Mouse (Mus musculus) kidney, postnatal 10 days (tissue): ENCODE measurements around the gene Mettl7b.
"Not testable (repeated sequence)": the region's sequence is repeated elsewhere in the genome, so short reads cannot be mapped to it uniquely, and the experiment has no call there.

Experiments used
- DNase-seq: peaks from one replicate; pipeline ENCODE4 v3.0.0; 2021; ENCODE audit warnings: mixed read lengths

The Mettl7b gene

DNA sequence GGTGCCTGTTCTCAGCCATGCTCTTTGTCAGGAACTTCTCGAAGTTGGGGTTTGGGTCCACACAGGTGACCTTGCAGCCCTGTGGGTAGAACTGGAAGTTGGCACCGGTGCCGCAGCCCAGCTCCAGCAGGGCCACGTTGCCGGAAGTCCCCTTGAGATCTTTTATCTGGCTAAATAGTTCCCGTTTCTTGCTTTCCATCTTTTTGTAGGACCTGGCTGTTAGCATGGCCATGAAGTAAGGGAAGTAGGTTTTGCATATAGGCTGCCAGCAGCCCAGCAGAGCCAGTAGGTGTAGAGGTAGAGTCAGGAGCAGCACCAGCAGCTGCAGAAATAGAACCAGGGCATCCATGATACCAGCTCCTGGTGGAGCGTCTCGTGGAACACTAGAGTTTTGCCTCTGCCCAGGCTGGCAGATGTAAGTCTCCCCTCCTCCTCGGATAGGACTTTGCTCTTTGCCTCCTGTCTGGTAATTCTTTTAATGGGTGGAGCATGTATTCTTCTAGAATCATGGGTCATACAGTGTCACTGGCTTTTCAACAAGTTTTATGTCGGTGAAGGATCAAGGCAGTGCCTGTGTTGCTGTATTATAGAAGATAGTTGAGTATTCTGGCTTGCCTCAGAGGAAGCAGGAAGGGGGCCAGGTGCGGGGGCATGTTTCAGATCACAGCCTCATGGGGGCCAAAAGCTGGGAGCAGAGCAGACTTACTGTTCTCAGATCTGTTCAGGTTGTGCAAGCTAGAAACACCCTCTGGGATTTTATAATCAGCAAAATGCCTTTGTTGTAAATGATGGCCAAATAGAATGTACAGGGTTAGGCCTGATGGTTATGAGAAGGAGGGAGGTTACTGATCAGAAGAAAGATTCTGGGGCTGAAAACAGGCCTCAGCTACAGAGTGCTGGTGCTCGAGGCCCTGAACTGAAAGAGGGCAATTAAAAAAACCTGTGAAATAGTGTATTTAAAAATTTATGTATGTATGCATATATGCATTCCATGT is at the start of gene Mettl7b:
TSS of gene Mettl7b (minus strand) at position 399 of the 995 bp plus-strand sequence.
- DNase-seq: peak; percentile 54

DNA sequence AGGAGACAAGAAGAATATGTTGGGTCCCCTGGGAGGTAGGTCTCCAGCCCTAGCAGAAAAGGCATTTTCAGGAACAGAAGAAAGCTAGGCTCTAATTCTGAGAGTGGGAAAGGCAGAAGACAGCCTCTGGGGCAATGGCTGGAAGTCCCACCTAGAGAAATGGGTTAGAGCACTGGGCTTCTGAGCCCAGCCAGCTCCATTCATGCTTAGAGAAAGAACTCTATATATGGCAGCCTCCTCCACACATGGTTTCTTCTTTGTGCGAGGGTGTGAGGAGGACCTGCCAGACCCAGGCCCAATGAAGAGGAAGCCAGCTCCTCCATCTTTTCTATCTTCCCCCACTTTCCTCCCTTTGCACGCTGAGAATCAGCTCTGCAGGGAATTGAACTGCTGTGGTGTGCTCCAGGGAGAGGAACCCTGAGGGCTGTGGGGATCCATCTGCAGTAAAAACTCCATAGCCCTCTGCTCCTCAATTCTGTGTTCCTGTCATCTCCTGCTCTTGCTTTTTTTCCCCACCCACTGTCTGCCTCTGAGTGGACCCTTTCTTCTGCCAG is 49.6 kb upstream of the Mettl7b start, which contains the start of gene Olfr763:
TSS of gene Olfr763 (plus strand) at position 504 of the 554 bp plus-strand sequence.
- no peak for DNase-seq

DNA sequence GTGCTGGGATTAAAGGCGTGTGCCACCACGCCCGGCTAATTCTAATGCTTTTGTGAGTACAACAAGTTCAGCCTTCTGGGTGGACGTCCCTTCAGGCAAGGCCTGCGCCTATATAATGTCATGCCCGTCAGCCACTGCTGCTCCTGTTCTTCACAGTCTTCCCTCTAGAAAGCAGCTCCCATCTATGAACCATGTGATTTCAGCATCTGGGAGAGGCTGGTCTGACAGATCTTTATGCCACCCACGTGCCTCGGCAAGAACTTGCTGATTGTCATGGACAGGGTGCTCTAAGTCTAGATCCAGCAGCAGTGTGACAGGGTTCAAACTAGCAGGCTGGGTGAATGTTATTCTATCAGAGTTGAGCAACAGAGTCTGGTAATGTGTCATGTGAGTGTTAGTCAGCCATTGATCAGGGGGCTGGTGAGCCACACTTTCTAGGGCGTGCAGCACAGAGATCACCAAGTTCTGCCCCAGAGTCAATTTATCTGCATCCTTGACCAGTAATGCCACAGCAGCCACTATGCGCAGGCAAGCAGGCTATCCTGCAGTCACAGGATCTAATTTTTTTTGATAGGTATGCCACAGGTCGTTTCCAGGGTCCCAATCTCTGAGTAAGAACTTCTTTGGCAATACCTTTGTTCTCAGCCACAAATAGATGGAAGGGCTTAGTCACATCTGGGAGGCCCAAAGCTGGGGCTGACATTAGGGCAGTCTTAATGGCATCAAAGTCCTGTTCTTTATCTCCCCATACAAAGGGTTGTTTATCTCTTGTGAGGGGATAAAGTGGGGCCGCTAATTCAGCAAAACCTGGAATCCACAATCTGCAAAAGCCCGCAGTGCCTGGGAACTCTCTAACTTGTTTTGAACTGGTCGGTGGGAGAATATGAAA is 43.5 kb upstream of the Mettl7b start:
- no peak for DNase-seq

DNA sequence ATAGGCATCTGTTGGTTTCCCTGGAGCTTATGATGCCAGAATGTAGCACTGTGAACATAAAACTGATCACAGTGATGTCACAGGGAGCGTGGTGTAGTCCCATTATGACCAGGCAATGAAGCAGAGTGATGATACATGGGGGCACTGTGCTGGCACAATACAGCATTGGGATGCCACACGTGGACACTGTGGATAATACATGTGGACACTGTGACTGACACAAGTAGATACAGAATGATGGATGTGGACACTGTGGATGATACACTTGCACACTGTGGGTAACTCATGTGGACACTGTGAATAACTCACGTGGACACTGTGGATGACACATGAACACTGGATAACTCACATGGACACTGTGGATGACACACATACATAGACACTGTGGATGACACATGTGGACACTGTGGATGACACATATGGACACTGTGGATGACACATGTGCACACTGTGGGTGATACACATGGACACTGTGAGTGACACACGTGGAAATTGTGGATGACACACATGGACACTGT is 35.8 kb upstream of the Mettl7b start:
- DNase-seq: no peak

DNA sequence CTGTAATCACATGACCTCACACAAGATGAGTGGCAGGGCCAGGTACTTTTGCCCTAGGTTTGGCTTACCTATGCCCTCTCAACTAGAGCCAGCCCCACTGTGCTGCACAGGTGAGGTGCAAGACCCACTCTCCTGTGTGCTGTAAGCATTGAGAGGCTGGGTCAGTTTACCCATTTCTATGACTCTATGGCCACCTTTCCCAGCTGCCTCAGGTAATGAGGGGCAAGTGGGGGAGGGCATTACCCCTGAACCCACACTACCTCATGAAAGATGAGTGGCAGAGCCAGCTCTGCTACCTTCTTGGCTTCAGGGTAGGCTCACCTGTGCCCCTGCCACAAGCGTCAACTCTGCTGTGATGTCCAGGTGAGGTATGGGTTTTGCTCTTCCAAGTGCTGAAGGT is 35.0 kb upstream of the Mettl7b start:
- no peak for DNase-seq

DNA sequence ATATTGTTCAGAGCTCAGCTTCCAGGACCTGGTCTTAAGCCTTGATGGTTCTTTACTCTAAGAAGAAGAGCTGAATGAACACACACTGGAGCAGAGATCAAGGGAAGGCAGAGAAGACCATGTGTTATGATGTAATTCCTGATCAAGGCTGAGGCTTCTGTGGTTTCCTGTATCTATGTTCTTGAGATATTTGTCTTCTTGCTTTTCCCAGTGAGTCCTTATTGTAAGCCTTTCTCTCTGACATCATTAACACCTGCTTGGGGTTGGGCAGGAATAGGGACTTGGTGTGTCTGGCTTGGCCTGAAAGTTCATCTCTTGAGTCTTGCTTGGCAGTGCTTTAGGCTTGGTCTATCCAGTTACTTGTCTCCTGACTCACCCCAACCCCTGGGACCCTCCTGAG is 30.2 kb upstream of the Mettl7b start:
- no peak for DNase-seq

DNA sequence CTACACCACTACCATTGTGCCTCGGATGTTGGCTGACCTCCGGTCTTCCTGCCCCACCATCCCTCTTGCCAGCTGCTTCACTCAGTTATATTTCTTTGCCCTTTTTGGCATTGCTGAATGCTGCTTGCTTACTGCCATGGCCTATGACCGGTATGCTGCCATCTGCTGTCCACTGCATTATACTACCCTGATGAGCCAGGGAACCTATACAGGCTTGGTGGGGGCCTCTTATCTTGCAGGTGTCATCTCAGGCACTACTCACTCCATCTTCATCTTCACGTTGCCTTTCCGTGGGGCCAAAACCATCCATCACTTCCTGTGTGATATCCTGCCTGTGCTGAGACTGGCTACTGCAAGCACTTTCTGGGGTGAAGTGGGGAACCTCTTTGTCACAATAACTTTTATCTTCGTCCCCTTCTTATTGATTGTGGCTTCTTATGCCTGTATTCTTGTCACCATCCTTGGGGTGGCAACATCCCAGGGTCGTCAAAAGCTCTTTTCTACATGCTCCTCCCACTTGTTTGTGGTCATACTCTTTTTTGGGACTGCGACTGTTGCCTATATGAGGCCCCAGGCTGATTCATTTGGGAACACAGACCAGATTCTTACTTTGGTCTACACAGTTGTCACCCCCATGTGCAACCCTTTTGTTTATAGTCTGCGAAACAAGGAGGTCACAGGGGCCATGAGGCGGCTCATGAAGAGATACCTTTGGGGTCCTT is 29.5 kb upstream of the Mettl7b start:
- DNase-seq: not testable (repeated sequence)

DNA sequence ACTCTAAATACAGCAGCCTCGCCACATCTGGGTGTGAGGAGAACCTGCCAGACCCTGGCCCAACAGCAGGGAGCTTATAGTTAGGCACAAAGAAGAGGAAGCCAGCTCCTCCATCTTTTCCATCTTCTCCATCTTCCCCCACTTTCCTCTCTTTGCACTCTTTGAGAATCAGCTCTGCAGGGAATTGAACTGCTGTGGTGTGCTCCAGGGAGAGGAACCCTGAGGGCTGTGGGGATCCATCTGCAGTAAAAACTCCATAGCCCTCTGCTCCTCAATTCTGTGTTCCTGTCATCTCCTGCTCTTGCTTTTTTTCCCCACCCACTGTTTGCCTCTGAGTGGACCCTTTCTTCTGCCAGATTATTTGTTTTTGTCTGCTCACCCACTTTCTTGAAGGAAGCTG is 28.3 kb upstream of the Mettl7b start, which contains the start of gene Olfr9:
TSS of gene Olfr9 (plus strand) at position 301 of the 400 bp plus-strand sequence.
- not testable (repeated sequence) for DNase-seq

DNA sequence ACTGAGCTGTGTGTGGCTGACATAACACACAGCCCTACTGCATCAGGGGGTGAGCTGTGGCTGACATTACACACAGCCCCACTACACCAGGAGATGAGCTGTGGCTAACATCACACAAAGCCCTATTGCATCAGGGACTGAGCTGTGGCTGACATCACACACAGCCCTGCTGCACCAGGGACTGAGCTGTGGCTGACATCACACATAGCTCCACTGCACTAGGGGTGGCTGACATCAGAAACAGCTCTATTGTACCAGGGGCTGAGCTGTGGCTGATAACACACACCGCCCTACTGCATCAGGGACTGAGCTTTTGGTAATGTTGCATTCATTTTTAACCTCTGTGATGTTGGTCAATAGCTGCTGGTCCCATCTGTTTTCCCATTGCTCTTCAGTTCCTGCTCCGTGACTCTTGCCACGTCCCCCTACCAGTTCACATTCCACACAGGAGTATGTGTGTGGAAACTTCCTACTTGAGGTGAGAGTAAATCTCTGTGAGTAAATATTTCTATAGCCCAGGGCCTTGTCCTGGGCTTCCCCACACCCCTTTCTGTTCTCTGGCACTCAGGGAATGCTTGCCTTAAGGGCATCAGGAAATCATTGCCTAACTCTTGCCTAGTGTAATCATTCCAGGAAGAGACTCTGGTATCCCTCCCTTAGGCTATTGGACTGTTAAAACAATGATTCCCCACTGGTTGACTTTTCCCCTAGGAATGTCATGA is 20.0 kb upstream of the Mettl7b start:
- DNase-seq: no peak

DNA sequence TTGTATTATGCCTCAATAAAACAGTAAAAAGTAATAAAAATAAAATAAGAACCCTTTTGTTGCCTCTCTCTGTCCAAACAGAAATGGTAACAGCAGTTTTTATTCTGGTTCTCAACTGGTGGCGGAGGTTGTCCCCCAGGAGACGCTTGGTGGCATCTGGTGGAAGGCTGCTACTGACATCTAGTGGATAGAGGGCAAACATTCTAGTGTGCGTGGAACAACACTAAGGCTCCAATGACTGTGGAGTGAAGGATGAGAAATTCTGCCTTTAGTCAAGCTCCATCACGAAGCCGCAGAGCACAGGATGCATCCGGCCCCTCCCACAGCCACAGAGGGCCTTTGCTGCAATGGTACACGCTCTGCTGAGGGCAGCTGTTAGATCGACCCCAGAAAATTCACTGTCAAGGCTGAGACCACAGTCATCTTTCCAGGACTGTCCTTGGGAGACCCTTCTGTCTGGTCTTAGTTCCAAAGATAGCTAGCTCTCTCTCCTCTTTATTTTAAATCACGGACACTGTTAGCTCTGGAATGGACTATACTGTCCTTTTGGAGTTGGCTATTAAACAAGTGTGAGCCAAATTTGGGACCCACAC is 16.8 kb upstream of the Mettl7b start:
- DNase-seq: peak; percentile 68

DNA sequence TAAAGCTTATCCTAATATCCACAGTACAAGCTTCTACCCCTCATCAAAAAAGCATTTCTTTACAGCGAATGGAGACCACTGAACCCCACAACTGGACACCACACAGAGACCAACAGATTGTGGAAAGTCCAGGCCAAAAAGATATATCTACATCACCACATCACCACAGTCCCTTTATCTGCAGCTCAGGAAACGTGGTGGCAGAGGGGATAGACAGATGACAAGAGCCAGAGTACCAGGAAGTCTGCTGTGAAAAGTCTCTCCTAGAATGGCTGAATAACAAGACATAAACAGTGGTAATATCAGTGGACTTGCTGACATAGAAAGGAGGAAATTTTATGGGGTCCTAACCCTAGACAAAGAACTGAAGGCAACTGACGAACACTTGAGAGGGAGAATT is 15.6 kb upstream of the Mettl7b start:
- DNase-seq: no peak

DNA sequence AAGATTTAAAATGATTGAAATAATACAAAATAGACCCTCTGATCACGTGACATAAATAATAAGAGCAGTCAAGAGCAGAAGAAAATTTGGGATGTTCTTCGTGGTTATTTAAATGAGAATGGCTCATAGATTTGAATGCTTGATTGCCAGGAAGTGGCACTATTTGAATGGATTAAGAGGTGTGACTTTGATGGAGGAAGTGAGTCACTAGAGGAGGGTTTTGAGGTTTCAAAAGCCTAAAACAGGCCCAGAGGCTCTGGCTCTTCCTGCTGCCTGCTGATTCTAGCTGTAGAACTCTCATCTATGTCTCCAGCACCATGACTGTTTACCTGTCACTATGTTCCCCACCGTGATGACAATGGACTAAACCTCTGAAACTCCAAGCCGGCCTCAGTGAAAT is 12.1 kb upstream of the Mettl7b start:
- DNase-seq: no peak

DNA sequence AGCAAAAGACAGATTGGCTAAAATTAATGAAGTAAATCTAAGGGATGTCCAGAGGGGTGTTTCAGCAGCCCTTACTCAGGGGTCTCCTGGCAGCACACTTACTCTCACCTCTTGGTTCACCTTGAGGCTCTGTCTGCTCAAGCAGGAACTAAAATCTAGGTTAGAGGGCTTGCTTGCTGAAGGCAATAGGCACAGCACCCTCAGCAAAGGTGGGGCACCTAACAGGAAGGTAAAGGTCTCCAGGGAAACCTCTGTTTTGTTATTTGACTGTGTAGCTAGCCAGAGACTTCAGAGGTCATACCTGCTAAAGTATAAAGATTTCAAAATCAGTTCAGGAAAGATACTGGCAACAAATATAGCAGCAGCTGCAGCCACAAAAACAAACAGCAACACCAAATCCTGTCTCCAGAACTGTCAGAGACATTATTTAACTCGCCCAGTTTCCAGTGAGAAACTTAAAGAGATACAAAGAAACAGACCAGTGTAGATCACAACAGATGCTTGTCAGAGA is 10.0 kb upstream of the Mettl7b start:
- DNase-seq: no peak

DNA sequence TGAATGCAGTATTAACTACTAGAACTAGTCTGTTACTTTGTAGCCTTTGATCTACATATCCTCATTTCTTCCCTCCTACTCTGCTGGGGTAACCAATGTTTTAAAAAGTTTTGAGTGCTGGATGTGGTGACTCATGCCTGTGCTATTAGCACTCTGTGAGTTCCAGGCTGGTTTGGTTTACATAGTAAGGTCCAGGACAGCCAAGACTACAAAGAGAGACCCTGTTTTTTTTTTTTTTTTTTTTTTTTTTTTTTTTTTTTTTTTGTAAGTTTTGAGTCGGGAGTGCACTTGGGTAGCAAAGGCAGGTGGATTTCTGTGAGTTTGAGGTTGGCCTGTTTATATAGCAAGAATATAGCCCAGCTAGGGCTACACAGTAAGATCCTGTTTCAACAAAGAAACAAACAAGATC is 7.6 kb upstream of the Mettl7b start:
- DNase-seq: no peak

DNA sequence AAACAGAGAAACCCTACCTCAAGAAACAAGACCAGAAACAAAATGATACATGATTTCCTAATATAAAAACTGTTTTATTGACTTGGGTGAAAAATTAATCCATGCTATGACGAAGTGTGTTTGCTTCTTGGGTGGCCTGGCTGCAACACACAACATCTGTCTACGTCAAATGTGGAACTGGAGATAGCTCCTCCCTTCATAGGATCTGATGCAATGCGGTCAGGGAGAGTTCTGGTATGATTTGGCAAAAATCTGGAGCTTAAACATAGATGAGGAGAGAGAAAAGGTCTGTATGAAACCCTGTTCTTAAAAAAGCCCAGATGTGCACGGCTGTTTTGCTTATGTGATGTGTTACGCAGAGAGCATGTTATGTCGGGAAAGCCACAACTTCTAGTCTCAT is 5.1 kb upstream of the Mettl7b start:
- no peak for DNase-seq

DNA sequence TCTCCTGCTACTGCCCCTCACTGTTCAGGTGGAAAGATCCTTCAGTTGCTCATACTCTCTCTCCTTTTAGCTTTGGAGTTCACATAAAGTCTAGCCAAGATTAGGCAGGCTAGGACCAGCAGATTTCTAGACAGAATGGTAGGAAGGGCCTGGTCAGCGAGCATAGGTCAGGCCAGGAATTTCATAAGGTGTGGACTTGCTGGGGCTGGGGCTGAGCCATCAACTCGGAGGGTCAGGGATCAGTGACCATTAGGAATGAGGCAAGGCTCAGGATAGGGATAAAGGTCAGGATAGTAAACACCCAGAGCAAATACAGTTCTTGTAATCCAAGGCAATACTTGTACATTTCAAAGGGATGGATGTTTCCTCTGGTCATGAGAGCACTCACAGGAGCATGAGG is 4.2 kb upstream of the Mettl7b start:
- DNase-seq: peak; percentile 57

DNA sequence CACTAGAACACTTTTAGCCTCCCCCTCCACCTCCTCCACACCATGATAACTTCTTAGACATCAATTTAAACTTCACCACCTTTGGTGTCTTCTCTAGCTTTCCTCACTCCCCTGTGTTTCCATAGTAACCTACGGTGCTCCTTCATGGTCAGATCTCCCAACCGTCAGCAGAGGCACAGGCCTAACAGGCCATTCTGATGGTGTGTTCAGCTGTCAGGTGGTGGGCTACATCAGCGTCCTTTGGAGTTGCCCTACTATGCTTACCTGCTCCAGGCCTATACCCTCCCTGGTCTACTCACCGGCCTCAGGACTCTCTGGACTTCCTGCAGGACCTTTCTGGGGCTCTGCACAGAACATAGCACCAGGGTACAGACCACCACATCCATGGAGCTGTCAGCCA is 646 bp downstream of the Mettl7b start:
- no peak for DNase-seq

DNA sequence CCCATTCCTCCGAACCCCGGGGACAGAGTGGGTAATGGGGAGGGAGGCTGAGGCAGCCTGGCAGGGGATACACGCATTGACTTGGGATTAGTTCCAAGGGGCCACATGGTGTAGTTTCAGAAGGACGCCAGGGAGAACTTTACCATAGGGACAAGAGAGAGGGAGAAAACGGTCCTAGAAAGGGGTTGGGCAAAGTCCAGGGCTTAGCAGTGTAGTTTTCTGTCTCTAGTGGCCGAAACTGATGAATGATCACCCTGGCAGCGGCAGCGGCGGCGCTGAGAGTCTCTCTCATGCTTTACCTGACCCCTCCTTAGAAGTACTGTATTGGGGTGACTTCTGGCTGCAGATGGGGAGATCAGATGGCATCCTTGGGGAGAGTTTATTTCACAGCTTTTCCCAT is 2.4 kb downstream of the Mettl7b start:
- no peak for DNase-seq

DNA sequence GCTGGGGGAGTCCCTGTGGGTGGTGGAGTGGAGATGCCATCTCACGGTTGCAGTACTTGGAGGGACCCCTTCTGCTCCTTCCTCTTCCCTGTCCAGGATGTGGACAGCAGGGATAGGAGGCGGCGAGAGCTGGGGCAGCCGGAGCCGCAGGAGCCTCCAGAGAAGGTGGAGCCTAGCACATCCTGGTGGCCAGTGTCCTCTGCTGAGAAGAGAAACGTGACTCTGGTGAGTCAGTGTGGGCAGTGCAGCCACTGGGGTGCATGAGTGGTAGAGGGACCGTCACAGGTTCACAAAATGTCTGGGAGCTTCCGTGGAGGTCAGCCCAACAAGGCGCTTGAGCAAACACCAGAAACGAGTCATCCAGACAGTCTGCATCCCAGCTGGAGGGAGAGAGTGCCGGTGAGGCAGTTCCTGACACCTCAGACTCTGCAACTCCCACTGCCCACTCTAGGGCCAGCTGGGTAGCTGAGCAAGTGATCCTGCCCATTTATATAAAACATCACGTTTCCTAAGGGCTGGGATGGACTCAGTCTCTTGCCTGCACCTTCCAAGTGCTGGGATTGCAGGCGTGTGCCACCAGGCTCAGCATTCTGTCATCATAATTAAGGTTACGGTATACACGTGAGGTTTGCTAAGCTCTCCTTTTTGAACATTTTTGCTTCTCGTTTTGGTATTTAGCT is 10.4 kb downstream of the Mettl7b start:
- no peak for DNase-seq

DNA sequence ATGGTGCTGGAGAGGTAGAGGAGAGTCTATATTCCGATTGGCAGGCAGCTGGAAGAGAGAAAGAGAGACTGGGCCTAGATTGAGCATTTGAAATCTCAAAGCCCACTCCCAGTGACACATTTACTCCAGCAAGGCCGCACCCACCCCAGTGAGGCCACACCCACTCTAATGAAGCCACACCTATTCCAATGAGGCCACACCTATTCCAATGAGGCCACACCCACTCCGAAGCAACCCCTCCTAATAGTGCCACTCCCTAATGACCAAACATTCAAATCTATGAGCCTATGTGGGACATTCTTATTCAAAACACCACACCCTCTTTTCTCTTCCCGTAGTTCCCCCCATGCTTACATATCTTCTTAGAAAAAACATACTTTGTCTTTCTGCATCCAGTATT is 13.3 kb downstream of the Mettl7b start:
- no peak for DNase-seq
